Mouse (Mus musculus) cerebellum, postnatal 25 days (tissue): ENCODE data around the gene Hyou1.
"Not testable (repeated sequence)": the region's sequence is repeated elsewhere in the genome, so short reads cannot be mapped to it uniquely, and the experiment has no call there.

Experiments used
- DNase-seq, 2 experiments: peaks; one replicate each; pipeline ENCODE4 v3.0.0; 2021; ENCODE audit warnings: mixed read lengths in 2 of 2

The Hyou1 gene

GRCm38 (mm10) chr9:44406906-44407751, 27.8 kb downstream of the Hyou1 start, which contains the start of the genes Rps25 and Trappc4:
TSS of gene Rps25 (plus strand) at chr9:44407139.
TSS of gene Trappc4 (minus strand) at chr9:44407600.
- peak; percentile 93 to 94 for DNase-seq

- DNase-seq, result no peak
Observed at GRCm38 (mm10) chr9:44407752-44408097, 28.4 kb downstream of the Hyou1 start.

- DNase-seq, result not testable (repeated sequence)
Observed at GRCm38 (mm10) chr9:44408693-44409092, 29.4 kb downstream of the Hyou1 start.

- no peak for DNase-seq
Observed at GRCm38 (mm10) chr9:44410647-44411336, 31.5 kb downstream of the Hyou1 start.

GRCm38 (mm10) chr9:44411601-44412130, 32.4 kb downstream of the Hyou1 start:
- DNase-seq, result no peak

GRCm38 (mm10) chr9:44412306-44412705, 33.0 kb downstream of the Hyou1 start:
- no peak for DNase-seq

GRCm38 (mm10) chr9:44412781-44413180, 33.5 kb downstream of the Hyou1 start:
- no peak for DNase-seq

- no peak for DNase-seq
Observed at GRCm38 (mm10) chr9:44417156-44417891, 38.0 kb downstream of the Hyou1 start.

GRCm38 (mm10) chr9:44417892-44418363, 38.6 kb downstream of the Hyou1 start:
- peak; percentile 95 to 97 for DNase-seq

- DNase-seq, result peak in 1 of 2 experiments; percentile 23
Observed at GRCm38 (mm10) chr9:44418519-44419385, 39.5 kb downstream of the Hyou1 start, which contains the start of gene Ccdc84. TSS of gene Ccdc84 (minus strand) at chr9:44418569.

GRCm38 (mm10) chr9:44419730-44420129, 40.4 kb downstream of the Hyou1 start:
- DNase-seq, result not testable (repeated sequence)

GRCm38 (mm10) chr9:44420280-44420898, 41.1 kb downstream of the Hyou1 start:
- no peak for DNase-seq

GRCm38 (mm10) chr9:44423576-44423975, 44.3 kb downstream of the Hyou1 start:
- DNase-seq, result no peak

- no peak for DNase-seq
Observed at GRCm38 (mm10) chr9:44432577-44433185, 53.4 kb downstream of the Hyou1 start.

GRCm38 (mm10) chr9:44435747-44436146, 56.5 kb downstream of the Hyou1 start:
- no peak for DNase-seq

GRCm38 (mm10) chr9:44440961-44441360, 61.7 kb downstream of the Hyou1 start, which contains the start of gene Foxr1:
TSS of gene Foxr1 (minus strand) at chr9:44441136.
- DNase-seq, result no peak
